Mouse (Mus musculus): ENCODE results near the gene Uox. TPM values are rescaled to one million over a fixed set of nuclear protein-coding genes. Genes with fewer than 3 reads are reported as not detected.

Uox gene
- polyA plus RNA-seq, 1 experiment, result 0.75 TPM

GRCm38 (mm10) chr3:146554816-146555215 lies 15.4 kb upstream of the Uox start:
- Histone ChIP-seq H3K36me3 (ENCODE audit: control insufficient read depth, insufficient read depth, low read length) (no peaks in the 10 kb centered on the region), H3K4me3 (ENCODE audit: control insufficient read depth, low read depth, low read length) (no peak overlapping the region), H3K27me3 (ENCODE audit: control insufficient read depth, insufficient read depth, low read length) (no peaks in the 10 kb centered on the region), H3K27ac (ENCODE audit: control insufficient read depth, insufficient read depth, low read depth, low read length) (no peak overlapping the region), H3K4me1 (ENCODE audit: control insufficient read depth, insufficient read depth, low read length) (no peaks in the 10 kb centered on the region)
- TF ChIP-seq CTCF (IDR thresholded peaks at IDR 0.05; ENCODE audit: control insufficient read depth, insufficient read depth, insufficient replicate concordance, low read depth, low read length), result no peak
- no peak for TF ChIP-seq POLR2A (IDR thresholded peaks at IDR 0.05; ENCODE audit: control insufficient read depth, low read depth, low read length)

- TF ChIP-seq CTCF (IDR thresholded peaks at IDR 0.05; ENCODE audit: control insufficient read depth, insufficient read depth, insufficient replicate concordance, low read depth, low read length), result no peak
- no peak for TF ChIP-seq POLR2A (IDR thresholded peaks at IDR 0.05; ENCODE audit: control insufficient read depth, low read depth, low read length)
- no peaks in the 10 kb centered on the region for H3K4me1 ChIP-seq (ENCODE audit: control insufficient read depth, insufficient read depth, low read length)
- H3K27me3 ChIP-seq (ENCODE audit: control insufficient read depth, insufficient read depth, low read length), result no peaks in the 10 kb centered on the region
- H3K27ac ChIP-seq (ENCODE audit: control insufficient read depth, insufficient read depth, low read depth, low read length), result no peak overlapping the region
- no peak overlapping the region for H3K4me3 ChIP-seq (ENCODE audit: control insufficient read depth, low read depth, low read length)
- H3K36me3 ChIP-seq (ENCODE audit: control insufficient read depth, insufficient read depth, low read length), result no peaks in the 10 kb centered on the region
These were observed 13.7 kb upstream of the Uox start for GRCm38 (mm10) chr3:146556567-146556966.

- Histone ChIP-seq H3K4me3 (ENCODE audit: control insufficient read depth, low read depth, low read length) (no peak overlapping the region), H3K27me3 (ENCODE audit: control insufficient read depth, insufficient read depth, low read length) (no peaks in the 10 kb centered on the region), H3K27ac (ENCODE audit: control insufficient read depth, insufficient read depth, low read depth, low read length) (no peak overlapping the region), H3K36me3 (ENCODE audit: control insufficient read depth, insufficient read depth, low read length) (no peaks in the 10 kb centered on the region), H3K4me1 (ENCODE audit: control insufficient read depth, insufficient read depth, low read length) (no peaks in the 10 kb centered on the region)
- TF ChIP-seq POLR2A (IDR thresholded peaks at IDR 0.05; ENCODE audit: control insufficient read depth, low read depth, low read length), result no peak
- no peak for TF ChIP-seq CTCF (IDR thresholded peaks at IDR 0.05; ENCODE audit: control insufficient read depth, insufficient read depth, insufficient replicate concordance, low read depth, low read length)
These were observed 12.7 kb upstream of the Uox start for GRCm38 (mm10) chr3:146557507-146557906.

- TF ChIP-seq POLR2A (IDR thresholded peaks at IDR 0.05; ENCODE audit: control insufficient read depth, low read depth, low read length) (no peak), CTCF (IDR thresholded peaks at IDR 0.05; ENCODE audit: control insufficient read depth, insufficient read depth, insufficient replicate concordance, low read depth, low read length) (no peak)
- Histone ChIP-seq H3K4me3 (ENCODE audit: control insufficient read depth, low read depth, low read length) (no peak overlapping the region), H3K27me3 (ENCODE audit: control insufficient read depth, insufficient read depth, low read length) (no peaks in the 10 kb centered on the region), H3K4me1 (ENCODE audit: control insufficient read depth, insufficient read depth, low read length) (no peaks in the 10 kb centered on the region), H3K27ac (ENCODE audit: control insufficient read depth, insufficient read depth, low read depth, low read length) (no peak overlapping the region), H3K36me3 (ENCODE audit: control insufficient read depth, insufficient read depth, low read length) (no peaks in the 10 kb centered on the region)
These were observed 7.3 kb upstream of the Uox start for GRCm38 (mm10) chr3:146562936-146563335.

- no peaks in the 10 kb centered on the region for H3K36me3 ChIP-seq (ENCODE audit: control insufficient read depth, insufficient read depth, low read length)
- no peaks in the 10 kb centered on the region for H3K4me1 ChIP-seq (ENCODE audit: control insufficient read depth, insufficient read depth, low read length)
- H3K27ac ChIP-seq (ENCODE audit: control insufficient read depth, insufficient read depth, low read depth, low read length), result no peak overlapping the region
- TF ChIP-seq POLR2A (IDR thresholded peaks at IDR 0.05; ENCODE audit: control insufficient read depth, low read depth, low read length), result no peak
- no peak for TF ChIP-seq CTCF (IDR thresholded peaks at IDR 0.05; ENCODE audit: control insufficient read depth, insufficient read depth, insufficient replicate concordance, low read depth, low read length)
- no peak overlapping the region for H3K4me3 ChIP-seq (ENCODE audit: control insufficient read depth, low read depth, low read length)
- no peaks in the 10 kb centered on the region for H3K27me3 ChIP-seq (ENCODE audit: control insufficient read depth, insufficient read depth, low read length)
These were observed 5.8 kb upstream of the Uox start for GRCm38 (mm10) chr3:146564268-146565064.

GRCm38 (mm10) chr3:146565065-146565411 lies 5.2 kb upstream of the Uox start:
- Histone ChIP-seq H3K27me3 (ENCODE audit: control insufficient read depth, insufficient read depth, low read length) (no peaks in the 10 kb centered on the region), H3K4me3 (ENCODE audit: control insufficient read depth, low read depth, low read length) (no peak overlapping the region), H3K4me1 (ENCODE audit: control insufficient read depth, insufficient read depth, low read length) (no peaks in the 10 kb centered on the region), H3K36me3 (ENCODE audit: control insufficient read depth, insufficient read depth, low read length) (no peaks in the 10 kb centered on the region), H3K27ac (ENCODE audit: control insufficient read depth, insufficient read depth, low read depth, low read length) (no peak overlapping the region)
- TF ChIP-seq POLR2A (IDR thresholded peaks at IDR 0.05; ENCODE audit: control insufficient read depth, low read depth, low read length), result no peak
- TF ChIP-seq CTCF (IDR thresholded peaks at IDR 0.05; ENCODE audit: control insufficient read depth, insufficient read depth, insufficient replicate concordance, low read depth, low read length), result no peak

GRCm38 (mm10) chr3:146567366-146567765 lies 2.9 kb upstream of the Uox start:
- no peak overlapping the region for H3K4me3 ChIP-seq (ENCODE audit: control insufficient read depth, low read depth, low read length)
- no peaks in the 10 kb centered on the region for H3K27me3 ChIP-seq (ENCODE audit: control insufficient read depth, insufficient read depth, low read length)
- H3K27ac ChIP-seq (ENCODE audit: control insufficient read depth, insufficient read depth, low read depth, low read length), result no peak overlapping the region
- no peaks in the 10 kb centered on the region for H3K36me3 ChIP-seq (ENCODE audit: control insufficient read depth, insufficient read depth, low read length)
- no peaks in the 10 kb centered on the region for H3K4me1 ChIP-seq (ENCODE audit: control insufficient read depth, insufficient read depth, low read length)
- no peak for TF ChIP-seq POLR2A (IDR thresholded peaks at IDR 0.05; ENCODE audit: control insufficient read depth, low read depth, low read length)
